Mouse (Mus musculus) Patski (cell line): ENCODE results near the gene Snrpc. TPM values are rescaled to one million over a fixed set of nuclear protein-coding genes. Genes with fewer than 3 reads are reported as not detected.
"Not testable (repeated sequence)": the region's sequence is repeated elsewhere in the genome, so short reads cannot be mapped to it uniquely, and the experiment has no call there.

Experiments
- ATAC-seq: fragments of 100-300 bp; one replicate; pipeline ENCODE4 v1.8.0; 2021
- CTCF ChIA-PET: fragments of 350-600 bp; sonication (Branson Sonifier 250); formaldehyde crosslinking; loops from one replicate; lab custom pipeline; 2022; ENCODE audit warnings: inconsistent platforms; lab: Charles Lee
- POLR2A ChIA-PET: fragments of 350-600 bp; sonication (Branson Sonifier 250); formaldehyde crosslinking; loops from one replicate; lab custom pipeline; 2022; ENCODE audit warnings: antibody characterized with exemption, inconsistent platforms; lab: Charles Lee
- DNase-seq: peaks from one replicate; pipeline ENCODE4 v3.0.0-alpha.2; 2011; ENCODE audit warnings: low read depth, low spot score
- H3K27me3 ChIP-seq: fragments of 371-371 bp; one replicate; pipeline ENCODE4 v1.5.1; 2021
- CTCF ChIP-seq: fragments of 100-300 bp; IDR thresholded peaks from one replicate; pipeline ENCODE4 v1.5.1; 2021
- in situ Hi-C: fragments of 300-500 bp; cut with MboI; formaldehyde crosslinking; loops from 3 replicates; pipeline ENCODE4 v1.11.1; 2018; ENCODE audit warnings: low pct_unique_long_range_greater_than_20kb, mixed read lengths
- polyA plus RNA-seq: library from polyadenylated mRNA; unstranded; gene quantifications from one replicate; pipeline ENCODE4 v1.2.3, GENCODE M21; 2021

Gene Snrpc
- polyA plus RNA-seq: 84.3 TPM

- CTCF ChIA-PET, H3K27me3 ChIP-seq, in situ Hi-C loops, ATAC-seq, POLR2A ChIA-PET, DNase-seq: not testable (repeated sequence)
Observed at GRCm38 (mm10) chr17:27837850-27838249, at the start of gene Snrpc. Snrpc (plus strand) TSS chr17:27838150.

DNA sequence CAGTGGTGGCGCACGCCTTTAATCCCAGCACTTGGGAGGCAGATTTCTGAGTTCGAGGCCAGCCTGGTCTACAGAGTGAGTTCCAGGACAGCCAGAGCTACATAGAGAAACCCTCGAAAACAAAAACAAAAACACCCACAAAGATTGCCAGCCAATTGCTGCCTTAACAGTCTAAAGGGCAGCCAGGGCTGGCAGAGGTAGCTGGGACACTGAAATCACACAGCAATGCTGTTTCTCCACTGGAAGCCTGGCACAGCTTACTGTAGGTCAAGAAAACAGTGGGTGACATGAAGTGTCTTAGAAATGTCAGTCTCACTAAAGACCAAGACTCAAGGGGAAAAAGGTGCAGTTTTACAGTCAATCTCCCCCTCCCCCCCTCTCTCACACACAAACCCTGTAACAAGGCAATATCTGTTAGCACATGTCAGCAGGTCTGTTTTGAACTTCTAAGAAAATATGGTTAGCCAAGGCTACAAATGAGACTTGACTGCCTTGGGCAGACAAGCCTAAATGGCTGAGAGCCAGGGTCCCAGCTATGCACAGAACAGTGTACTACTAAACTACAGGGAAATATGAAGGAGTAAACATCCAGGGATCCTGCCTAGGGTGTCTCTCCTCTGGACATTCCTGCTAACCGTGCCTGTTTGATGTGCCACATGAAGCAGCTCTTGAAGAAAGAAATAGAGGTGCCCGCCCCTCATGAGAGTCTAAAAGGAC lies 49.3 kb upstream of the Snrpc start:
- CTCF ChIA-PET: no interaction called here
- in situ Hi-C loops: no loop called here
- ATAC-seq (no peak), DNase-seq (no peak)
- TF ChIP-seq CTCF: no peak
- POLR2A ChIA-PET: no interaction called here
- H3K27me3 ChIP-seq: no peaks in the 10 kb centered on the region

- in situ Hi-C loops: no loop called here
- no peak for TF ChIP-seq CTCF
- H3K27me3 ChIP-seq: no peaks in the 10 kb centered on the region
- ChIA-PET CTCF (interaction anchor here (1.4 to 2.2 kb wide), 3 partner anchors 12 to 20 kb away, joined by 6 to 10 read pairs (median 8); no protein-coding TSS in a partner anchor), POLR2A (interaction anchor here (0.6 kb wide), 1 partner anchor 74 kb away, joined by 4 read pairs; no protein-coding TSS in a partner anchor)
- DNase-seq (no peak), ATAC-seq (no peak)
Observed at GRCm38 (mm10) chr17:27790015-27790414, 47.9 kb upstream of the Snrpc start.

- DNase-seq: no peak
Observed at GRCm38 (mm10) chr17:27790976-27791375, 47.0 kb upstream of the Snrpc start.

DNA sequence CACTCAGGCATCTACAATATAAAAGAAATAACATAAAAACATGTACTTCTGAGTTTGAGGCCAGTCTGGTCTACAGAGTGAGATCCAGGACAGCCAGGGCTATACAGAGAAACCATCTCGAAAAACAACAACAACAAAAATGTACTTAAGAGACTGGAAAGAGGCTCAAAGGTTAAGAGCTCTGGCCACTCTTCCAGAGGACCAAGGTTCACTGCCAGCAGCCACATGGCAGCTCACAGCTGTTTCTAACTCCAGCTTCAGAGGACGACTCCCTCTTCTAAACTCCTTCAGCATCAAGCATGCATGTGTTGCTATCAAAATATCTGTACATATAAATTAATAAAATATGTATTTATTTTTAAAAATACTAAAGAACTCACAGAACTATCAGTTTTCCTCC lies 46.4 kb upstream of the Snrpc start:
- DNase-seq (no peak), ATAC-seq (no peak)
- H3K27me3 ChIP-seq: no peaks in the 10 kb centered on the region
- TF ChIP-seq CTCF: no peak
- in situ Hi-C loops: no loop called here
- ChIA-PET POLR2A (interaction anchor here (0.9 kb wide), 1 partner anchor 11 kb away, joined by 3 read pairs; no protein-coding TSS in a partner anchor), CTCF (interaction anchor here (1.1 to 2.2 kb wide), 4 partner anchors 9 to 20 kb away, joined by 3 to 10 read pairs (median 6); no protein-coding TSS in a partner anchor)

More at GRCm38 (mm10) chr17:27790976-27791375, 47.0 kb upstream of the Snrpc start:
- no peak for ATAC-seq
- in situ Hi-C loops: no loop called here
- H3K27me3 ChIP-seq: no peaks in the 10 kb centered on the region
- TF ChIP-seq CTCF: no peak
- ChIA-PET CTCF (interaction anchor here (1.1 to 2.2 kb wide), 5 partner anchors 8 to 21 kb away, joined by 3 to 10 read pairs (median 6); no protein-coding TSS in a partner anchor), POLR2A (interaction anchor here (0.6 to 0.9 kb wide), 2 partner anchors 11 to 75 kb away, joined by 3 to 4 read pairs; no protein-coding TSS in a partner anchor)

- ChIA-PET POLR2A (interaction anchor here (0.6 kb wide), 1 partner anchor 59 kb away, joined by 3 read pairs; no protein-coding TSS in a partner anchor), CTCF (interaction anchor here (1.3 kb wide), 1 partner anchor 19 kb away, joined by 3 read pairs; no protein-coding TSS in a partner anchor)
- in situ Hi-C loops: no loop called here
- no peaks in the 10 kb centered on the region for H3K27me3 ChIP-seq
- TF ChIP-seq CTCF: no peak
- ATAC-seq: no peak
- DNase-seq: no peak
Observed at GRCm38 (mm10) chr17:27792516-27792915, 45.4 kb upstream of the Snrpc start.

- POLR2A ChIA-PET: interaction anchor here (0.6 kb wide), 2 partner anchors 32 to 60 kb away, joined by 3 read pairs; no protein-coding TSS in a partner anchor
- CTCF ChIA-PET: no interaction called here
- no peak for TF ChIP-seq CTCF
- DNase-seq (no peak), ATAC-seq (no peak)
- no peaks in the 10 kb centered on the region for H3K27me3 ChIP-seq
- in situ Hi-C loops: no loop called here
Observed at GRCm38 (mm10) chr17:27793144-27793543, 44.8 kb upstream of the Snrpc start.

DNA sequence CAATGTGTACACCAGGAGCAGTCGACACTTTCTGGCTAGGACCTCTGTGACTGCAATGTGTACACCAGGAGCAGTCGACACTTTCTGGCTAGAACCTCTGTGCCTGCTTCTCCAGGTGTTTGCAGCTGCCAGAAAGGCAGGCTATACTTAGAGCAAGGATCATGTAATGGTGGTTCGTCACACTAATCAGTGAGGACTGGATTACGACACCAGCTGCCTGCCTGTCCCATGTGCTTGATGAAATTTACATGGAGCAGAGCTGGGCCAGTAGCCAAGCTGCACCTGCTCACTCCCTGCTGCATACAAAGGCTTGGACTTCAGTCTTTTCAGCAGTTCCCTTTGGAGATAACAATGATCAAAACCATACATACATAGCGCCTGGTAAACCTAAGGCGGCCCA lies 41.2 kb upstream of the Snrpc start:
- no peak for ATAC-seq
- CTCF ChIA-PET: no interaction called here

GRCm38 (mm10) chr17:27797341-27797872 lies 40.5 kb upstream of the Snrpc start:
- CTCF ChIA-PET: interaction anchor here (1.0 kb wide), 1 partner anchor 28 kb away, joined by 3 read pairs; no protein-coding TSS in a partner anchor
- DNase-seq (no peak), ATAC-seq (no peak)
- POLR2A ChIA-PET: no interaction called here
- no peaks in the 10 kb centered on the region for H3K27me3 ChIP-seq
- no peak for TF ChIP-seq CTCF
- in situ Hi-C loops: no loop called here

More for the DNA sequence above, 41.2 kb upstream of the Snrpc start:
- in situ Hi-C loops: no loop called here
- no peak for DNase-seq
- POLR2A ChIA-PET: no interaction called here
- no peaks in the 10 kb centered on the region for H3K27me3 ChIP-seq
- TF ChIP-seq CTCF: no peak

- CTCF ChIA-PET: interaction anchor here (2.3 kb wide), 1 partner anchor 11 kb away, joined by 7 read pairs; no protein-coding TSS in a partner anchor
- ATAC-seq (peak; percentile 77), DNase-seq (peak; percentile 85)
- POLR2A ChIA-PET: interaction anchor here (2.0 kb wide), 1 partner anchor 19 kb away, joined by 4 read pairs; no protein-coding TSS in a partner anchor
- H3K27me3 ChIP-seq: no peaks in the 10 kb centered on the region
- TF ChIP-seq CTCF: no peak
- in situ Hi-C loops: no loop called here
Observed at GRCm38 (mm10) chr17:27799771-27800584, 38.0 kb upstream of the Snrpc start.
